Mouse (Mus musculus): Measurements from ENCODE around the gene 4930452B06Rik.

The 4930452B06Rik gene

DNA sequence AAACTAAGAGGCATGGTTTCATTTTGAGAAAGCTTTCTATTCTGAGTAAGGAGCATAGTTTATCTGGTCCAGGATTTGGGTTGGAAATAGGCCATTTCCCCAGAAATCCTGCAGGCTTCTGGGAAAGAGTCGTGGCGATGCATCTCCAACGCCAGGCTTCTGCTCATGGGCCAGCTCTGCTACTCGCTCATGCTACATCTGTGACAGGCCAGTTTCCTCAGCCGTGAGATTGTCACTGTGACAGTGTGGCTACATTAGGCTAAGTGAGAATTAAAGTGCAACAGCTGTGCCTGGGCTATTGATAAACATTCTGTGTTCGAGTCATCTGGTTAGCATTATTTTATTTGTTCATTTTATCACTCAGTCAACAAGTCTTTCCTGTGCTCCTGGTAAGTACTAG lies 140.8 kb downstream of the 4930452B06Rik start:
- in situ Hi-C loops (cut with MboI), result no loop called here

DNA sequence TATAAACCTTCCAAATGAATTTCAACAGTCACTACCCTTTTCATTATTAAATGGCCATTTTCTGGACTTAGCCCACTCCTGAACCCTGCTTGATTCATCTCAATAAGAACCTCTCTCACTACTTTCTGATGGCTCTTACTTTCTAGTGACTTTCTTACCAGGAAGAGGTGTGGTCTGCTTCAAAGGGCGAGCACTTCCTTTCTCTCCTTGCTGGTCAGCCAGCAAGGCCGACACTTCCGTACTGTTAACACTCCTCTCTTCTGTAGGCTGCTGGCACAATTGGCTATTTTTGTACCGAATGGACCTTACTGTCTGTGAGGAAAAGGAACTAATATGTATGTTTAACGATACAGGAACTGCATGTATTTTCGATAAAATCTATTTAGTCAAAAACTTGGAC lies 148.4 kb downstream of the 4930452B06Rik start:
- in situ Hi-C loops (cut with MboI), result no loop called here

DNA sequence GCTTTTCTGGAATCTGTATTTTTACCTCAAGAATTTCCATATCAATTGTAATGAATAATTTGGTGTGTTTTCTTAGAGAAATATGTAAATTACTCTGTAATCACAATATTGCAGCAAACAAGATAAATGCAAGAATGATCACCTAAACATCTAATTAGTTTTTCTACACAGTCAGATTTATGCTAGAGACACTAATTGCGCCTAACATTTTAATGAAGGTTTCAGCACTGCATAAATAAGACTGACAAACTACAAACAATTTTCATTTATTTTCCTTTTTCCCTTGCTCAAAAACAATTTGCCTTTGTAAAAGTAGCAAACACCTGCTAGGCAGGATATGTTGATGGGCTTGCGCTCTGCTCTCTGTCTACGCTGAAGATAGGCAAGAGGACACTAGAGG lies 152.0 kb downstream of the 4930452B06Rik start:
- in situ Hi-C loops (cut with MboI), result no loop called here

DNA sequence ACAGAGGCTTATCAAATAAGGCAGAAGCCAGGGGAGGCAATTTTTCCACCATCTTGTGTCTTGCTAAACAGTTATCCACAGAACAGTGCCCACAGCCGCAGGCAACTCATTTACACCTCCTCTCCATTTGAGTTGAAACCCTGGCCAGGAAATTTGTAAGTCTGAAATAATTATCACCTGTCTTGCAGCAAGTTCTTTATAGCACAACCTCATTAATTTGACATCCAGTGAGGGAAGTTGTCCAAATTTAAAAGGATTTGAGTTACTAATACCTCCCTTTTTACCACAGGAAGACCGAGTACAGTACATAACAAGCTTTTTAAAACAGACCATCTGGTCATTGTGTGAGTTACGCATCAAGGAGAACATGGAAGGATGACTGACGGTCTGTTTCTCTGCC lies 154.8 kb downstream of the 4930452B06Rik start:
- in situ Hi-C loops (cut with MboI), result no loop called here

DNA sequence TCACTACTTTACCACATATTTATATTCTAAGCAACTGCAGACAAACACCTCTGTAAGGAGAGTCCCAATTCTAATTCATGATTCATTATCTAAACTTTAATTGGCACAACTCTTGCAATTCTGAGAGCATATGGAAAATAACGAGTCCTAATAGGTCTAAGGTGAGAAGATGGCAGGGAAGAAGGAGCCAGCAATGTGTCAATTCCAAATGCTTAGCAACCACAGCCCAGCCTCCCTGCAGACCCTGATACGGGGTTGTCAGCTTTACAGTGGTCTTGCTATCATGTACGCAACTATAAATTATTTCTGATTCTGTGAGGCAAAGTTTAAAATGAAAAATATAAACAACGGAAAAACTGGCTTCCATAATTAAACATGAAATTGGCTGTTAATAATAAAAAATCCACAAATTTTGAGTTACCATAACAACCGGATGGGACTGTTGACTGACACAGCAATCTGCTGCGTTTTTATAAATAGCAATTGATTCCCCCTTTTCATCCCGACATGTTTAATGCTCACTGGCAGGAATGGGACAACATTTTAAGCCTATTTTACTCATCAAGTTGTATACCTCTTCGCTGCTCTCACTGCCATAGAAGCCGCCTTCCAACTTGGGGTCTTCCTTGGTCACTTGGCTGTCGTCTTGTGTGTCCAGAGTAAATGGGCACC lies 155.6 kb downstream of the 4930452B06Rik start:
- in situ Hi-C loops (cut with MboI), result no loop called here

DNA sequence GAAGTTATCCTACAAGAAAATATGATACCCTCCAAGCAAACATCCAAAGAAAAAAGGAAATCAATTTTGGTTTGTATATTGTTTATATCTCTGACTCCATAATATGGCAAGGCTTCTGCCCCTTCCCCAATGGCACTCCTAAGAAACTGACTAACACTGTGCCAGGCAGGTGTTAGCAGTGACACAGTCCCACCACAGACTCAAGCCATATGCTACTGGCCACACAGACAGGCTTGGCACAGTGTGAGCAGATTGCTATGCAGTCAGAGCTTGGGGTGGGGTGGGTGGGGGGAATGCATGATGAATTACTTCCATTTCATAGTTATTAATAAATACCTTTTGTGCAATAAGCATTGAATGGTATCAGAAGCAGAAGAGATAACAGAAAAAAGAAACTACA lies 157.4 kb downstream of the 4930452B06Rik start:
- in situ Hi-C loops (cut with MboI), result no loop called here

GRCm38 (mm10) chr14:8504206-8504605 lies 161.8 kb downstream of the 4930452B06Rik start:
- in situ Hi-C loops (cut with MboI), result no loop called here

GRCm38 (mm10) chr14:8503345-8503744 lies 162.7 kb downstream of the 4930452B06Rik start:
- in situ Hi-C loops (cut with MboI), result no loop called here

DNA sequence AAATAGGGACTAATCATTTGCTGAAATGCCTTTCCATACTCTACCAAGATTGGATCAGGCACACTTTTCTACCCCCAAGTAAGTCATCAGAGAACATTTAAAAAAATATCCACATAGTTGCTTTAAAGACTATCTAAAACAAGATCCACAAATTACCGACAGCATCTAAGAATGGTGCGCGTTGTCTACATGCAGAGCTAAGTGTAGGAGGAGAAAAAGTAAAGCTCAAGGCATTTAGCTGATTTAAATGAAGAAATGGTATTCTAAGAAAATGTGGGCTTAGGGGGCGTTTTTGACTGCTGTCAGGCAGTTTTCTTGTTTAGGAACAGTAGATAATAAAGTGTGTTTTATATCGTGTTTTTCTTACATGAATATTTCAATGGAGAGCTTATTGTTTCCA lies 163.5 kb downstream of the 4930452B06Rik start:
- in situ Hi-C loops (cut with MboI), result no loop called here

- in situ Hi-C loops (cut with MboI), result no loop called here
Observed at GRCm38 (mm10) chr14:8495691-8496090, 170.3 kb downstream of the 4930452B06Rik start.

- in situ Hi-C loops (cut with MboI), result no loop called here
Observed at GRCm38 (mm10) chr14:8494952-8495351, 171.1 kb downstream of the 4930452B06Rik start.

GRCm38 (mm10) chr14:8494260-8494659 lies 171.8 kb downstream of the 4930452B06Rik start:
- in situ Hi-C loops (cut with MboI), result no loop called here

- in situ Hi-C loops (cut with MboI), result no loop called here
Observed at GRCm38 (mm10) chr14:8478098-8478497, 187.9 kb downstream of the 4930452B06Rik start.

DNA sequence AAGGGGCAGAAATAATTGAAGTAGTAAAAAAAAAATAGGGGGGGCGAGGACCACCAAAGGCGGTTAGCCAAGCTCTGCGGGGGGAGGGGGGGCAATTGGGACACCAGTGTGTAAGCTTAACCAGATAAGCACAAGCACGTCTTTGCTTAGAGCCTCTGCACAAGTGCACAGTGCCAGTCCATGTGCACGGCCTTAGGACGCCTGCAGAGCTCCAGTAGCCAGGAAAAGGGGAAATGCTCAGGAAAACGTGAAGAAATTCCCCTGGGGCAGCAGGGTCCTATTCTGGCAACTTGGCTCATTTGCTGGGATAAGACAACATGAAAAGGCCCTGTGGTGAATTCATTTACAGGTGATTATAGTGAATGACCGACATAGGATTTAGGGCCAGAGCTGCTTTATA lies 188.7 kb downstream of the 4930452B06Rik start:
- in situ Hi-C loops (cut with MboI), result no loop called here

GRCm38 (mm10) chr14:8476606-8477005 lies 189.4 kb downstream of the 4930452B06Rik start:
- in situ Hi-C loops (cut with MboI), result no loop called here

GRCm38 (mm10) chr14:8475851-8476250 lies 190.2 kb downstream of the 4930452B06Rik start:
- in situ Hi-C loops (cut with MboI), result no loop called here

- in situ Hi-C loops (cut with MboI), result no loop called here
Observed at GRCm38 (mm10) chr14:8472884-8473283, 193.2 kb downstream of the 4930452B06Rik start.

DNA sequence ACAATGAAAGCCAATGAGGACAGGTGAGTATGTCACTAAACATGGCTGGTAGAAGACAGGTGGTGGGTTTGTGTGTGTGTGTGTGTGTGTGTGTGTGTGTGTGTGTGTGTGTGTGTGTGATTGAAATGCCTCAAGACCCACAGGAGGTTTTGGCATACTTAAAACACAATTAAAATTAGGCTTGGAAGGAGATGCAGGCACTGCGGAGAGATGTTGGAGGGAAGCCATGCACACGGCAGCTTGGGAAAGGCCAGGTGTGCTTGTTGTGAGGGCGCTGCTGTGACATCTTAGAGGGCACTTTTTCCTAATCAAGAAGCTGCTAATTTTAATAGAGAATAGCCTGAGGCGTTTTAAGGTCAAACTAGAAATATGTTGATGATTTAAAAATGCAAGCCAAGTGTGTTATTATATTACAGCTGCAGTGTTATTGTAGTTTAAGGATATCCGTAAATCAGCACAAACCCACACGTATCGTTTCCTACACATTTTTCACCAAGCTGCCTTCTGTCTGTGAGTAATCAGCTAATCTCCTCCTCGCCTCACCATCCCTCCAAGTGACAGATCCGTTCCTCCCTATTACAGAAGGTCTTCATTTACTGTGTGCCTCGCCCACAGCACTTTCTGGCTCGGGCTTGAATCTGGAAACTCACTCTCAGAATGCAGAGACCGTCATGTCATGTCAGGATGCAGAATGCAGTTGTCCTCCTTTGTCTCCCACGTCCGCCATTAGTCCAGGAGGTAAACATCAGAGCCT lies 201.5 kb downstream of the 4930452B06Rik start:
- in situ Hi-C loops (cut with MboI), result no loop called here

DNA sequence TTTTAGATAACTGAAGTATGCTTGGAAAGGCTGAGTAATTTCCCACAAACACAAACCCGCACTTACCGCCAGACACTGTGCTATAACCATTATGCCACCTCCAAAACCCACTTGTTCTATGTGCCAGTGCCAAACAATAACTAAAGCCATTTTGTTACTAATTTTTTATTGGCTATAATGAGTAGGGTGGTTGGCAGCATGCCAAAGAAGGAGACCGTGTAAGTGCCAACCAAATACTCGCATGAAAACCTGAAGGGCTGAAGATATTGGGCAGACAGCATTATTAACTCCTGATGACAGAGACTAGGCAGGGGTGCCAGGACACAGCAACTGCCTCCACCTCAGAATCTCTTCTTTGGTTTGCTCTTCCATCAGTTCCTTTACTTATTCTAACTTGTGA lies 203.1 kb downstream of the 4930452B06Rik start:
- in situ Hi-C loops (cut with MboI), result no loop called here

DNA sequence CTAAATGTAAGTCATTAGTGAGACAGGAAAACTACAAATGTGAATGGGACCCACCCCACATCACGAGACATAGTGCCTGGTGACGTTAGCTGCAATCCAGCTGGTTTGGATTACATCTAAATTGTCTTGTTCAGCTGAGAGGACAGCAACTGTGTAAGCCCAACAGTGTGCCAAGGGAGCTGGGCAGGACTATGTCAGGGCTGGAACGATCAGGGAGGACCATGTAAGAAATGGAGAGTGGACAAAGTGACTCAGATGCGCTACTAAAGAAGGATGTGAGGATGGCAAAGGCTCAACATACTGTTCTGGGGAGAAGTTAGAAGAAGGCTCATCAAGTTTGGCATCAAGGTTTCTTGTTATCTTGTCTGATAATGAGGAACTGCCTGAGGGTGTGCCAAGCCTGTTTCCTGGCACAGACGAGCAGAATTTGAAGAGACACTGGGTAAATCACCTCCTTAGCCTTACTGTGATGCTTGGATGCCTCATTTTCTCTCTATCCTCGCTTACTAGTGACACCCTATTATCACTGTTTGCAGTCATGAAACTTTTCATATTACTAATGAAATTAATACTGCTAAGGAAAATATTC lies 203.6 kb downstream of the 4930452B06Rik start:
- in situ Hi-C loops (cut with MboI), result no loop called here

GRCm38 (mm10) chr14:8460226-8461129 lies 205.6 kb downstream of the 4930452B06Rik start:
- in situ Hi-C loops (cut with MboI), result no loop called here

- in situ Hi-C loops (cut with MboI), result no loop called here
Observed at GRCm38 (mm10) chr14:8459759-8460158, 206.3 kb downstream of the 4930452B06Rik start.
